Mouse (Mus musculus) liver, adult 2 months (tissue): ENCODE measurements around the gene 4930578G10Rik.

Experiments
- CTCF ChIP-seq: fragments of 200-500 bp; IDR thresholded peaks from 2 replicates; pipeline ENCODE4 v1.5.1; 2011; ENCODE audit warnings: low read depth, low read length, control low read depth
- POLR2A ChIP-seq: fragments of 200-500 bp; IDR thresholded peaks from 2 replicates; pipeline ENCODE4 v1.6.1; 2011; ENCODE audit warnings: low read length, control low read depth; ENCODE audit not compliant: insufficient read depth; ENCODE audit errors: extremely low read depth

DNA sequence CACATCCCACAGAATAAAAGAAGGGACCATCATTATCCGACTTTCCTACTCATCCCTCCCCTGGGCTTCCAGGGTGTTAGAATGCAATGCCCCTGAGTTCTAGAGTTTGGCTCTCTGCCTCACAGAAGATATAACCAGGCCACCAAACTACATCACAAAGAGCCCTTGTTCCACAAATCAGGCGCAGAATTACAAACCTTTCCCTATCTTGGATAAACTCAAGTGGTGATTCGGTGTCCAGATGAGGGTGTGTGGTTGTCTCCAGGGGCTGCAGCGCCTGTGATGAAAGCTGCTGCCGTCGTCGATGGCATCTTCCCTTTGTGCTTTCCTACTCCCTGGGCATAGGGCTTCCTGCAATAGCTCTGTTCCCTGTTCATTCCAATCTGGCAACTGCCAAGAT is 138.8 kb downstream of the 4930578G10Rik start, which contains the start of gene Fam205c:
- TF ChIP-seq POLR2A (no peak), CTCF (no peak)
